Mouse (Mus musculus): ENCODE data around the gene Gpr89. TPM values are rescaled to one million over a fixed set of nuclear protein-coding genes. Genes with fewer than 3 reads are reported as not detected.

Gpr89 gene
- polyA plus RNA-seq, 1 experiment from 2014 or later, result 34.1 TPM

DNA sequence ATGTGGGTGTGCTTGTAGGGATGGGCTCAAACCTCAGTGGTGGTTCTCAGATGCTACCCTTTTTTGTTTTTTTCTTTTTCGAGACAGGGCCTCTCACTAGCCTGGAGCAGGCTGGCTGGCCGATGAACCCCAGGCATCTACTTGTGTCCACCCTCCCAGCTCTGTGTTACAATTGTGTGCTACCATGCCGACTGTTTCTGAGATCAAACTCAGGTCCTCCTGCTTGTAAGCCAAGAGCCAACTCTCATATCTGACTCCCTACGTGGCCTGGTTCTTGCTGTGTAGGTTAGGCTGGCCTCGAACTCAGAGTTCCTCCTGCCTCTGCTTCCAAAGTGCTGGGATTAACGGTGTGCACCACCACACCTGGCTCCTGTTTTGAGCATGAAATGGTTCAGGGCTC, 60.0 kb downstream of the Gpr89 start:
- 91% methylated on average over 6 of the region's 6 CpGs for WGBS

DNA sequence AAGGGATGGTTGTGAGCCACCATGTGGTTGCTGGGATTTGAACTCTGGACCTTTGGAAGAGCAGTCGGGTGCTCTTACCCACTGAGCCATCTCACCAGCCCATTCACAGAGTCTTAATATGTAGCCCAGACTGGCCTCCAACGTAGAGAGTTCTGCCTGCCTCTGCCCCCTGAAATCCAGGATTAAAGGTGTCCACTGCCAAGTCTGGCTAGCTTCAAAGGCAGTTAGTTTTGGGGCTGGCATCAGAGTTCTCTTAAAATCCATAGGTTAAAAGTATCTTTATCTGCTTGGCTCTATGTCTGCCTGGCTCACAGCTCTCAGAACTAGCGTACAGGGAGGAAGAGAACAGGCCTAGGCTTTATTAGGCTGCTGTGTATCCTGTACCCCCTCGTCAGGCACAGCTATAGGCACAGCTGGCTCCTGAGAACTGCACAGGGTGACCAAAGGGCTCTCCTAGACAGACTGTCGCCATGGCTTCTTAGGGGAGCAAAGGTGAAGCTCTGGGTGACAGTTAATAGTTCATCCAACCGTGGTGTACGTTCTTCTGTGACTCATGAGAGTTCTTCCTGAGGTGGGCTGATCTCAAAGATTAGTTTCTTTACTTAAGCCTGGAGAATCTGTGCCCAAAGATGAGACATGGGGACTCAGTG, 66.0 kb downstream of the Gpr89 start:
- no peak for DNase-seq (ENCODE audit: low spot score)
- H3K36me3 ChIP-seq (ENCODE audit: control insufficient read depth, insufficient read depth, low read length), result no peaks in the 10 kb centered on the region
- 74% methylated on average over 7 of the region's 7 CpGs for WGBS
- no peak overlapping the region for H3K9ac ChIP-seq (ENCODE audit: low read length)
- H3K27me3 ChIP-seq (ENCODE audit: control insufficient read depth, insufficient read depth, low read length), result no peaks in the 10 kb centered on the region
- ATAC-seq (ENCODE audit: insufficient read depth, low FRiP score, low TSS enrichment), result no peak
- no peak overlapping the region for H3K27ac ChIP-seq (ENCODE audit: low read depth, low read length)
- H3K9me3 ChIP-seq (ENCODE audit: control insufficient read depth, low read length), result no peaks in the 10 kb centered on the region
- no peak overlapping the region for H3K4me2 ChIP-seq (ENCODE audit: low read depth)
- H3K4me3 ChIP-seq (ENCODE audit: low read depth, low read length), result no peak overlapping the region
- no peaks in the 10 kb centered on the region for H3K4me1 ChIP-seq (ENCODE audit: control insufficient read depth, insufficient read depth, low read length)

More for the DNA sequence above, 60.0 kb downstream of the Gpr89 start:
- Histone ChIP-seq H3K4me2 (ENCODE audit: low read depth) (no peak overlapping the region), H3K27ac (ENCODE audit: low read depth, low read length) (no peak overlapping the region), H3K9me3 (ENCODE audit: control insufficient read depth, low read length) (no peaks in the 10 kb centered on the region), H3K27me3 (ENCODE audit: control insufficient read depth, insufficient read depth, low read length) (no peaks in the 10 kb centered on the region), H3K9ac (ENCODE audit: low read length) (no peak overlapping the region), H3K4me1 (ENCODE audit: control insufficient read depth, insufficient read depth, low read length) (no peaks in the 10 kb centered on the region), H3K4me3 (ENCODE audit: low read depth, low read length) (no peak overlapping the region), H3K36me3 (ENCODE audit: control insufficient read depth, insufficient read depth, low read length) (no peaks in the 10 kb centered on the region)
- ATAC-seq (ENCODE audit: insufficient read depth, low FRiP score, low TSS enrichment), result no peak
- DNase-seq (ENCODE audit: low spot score), result no peak

GRCm38 (mm10) chr3:96836414-96836813, 68.7 kb downstream of the Gpr89 start:
- ATAC-seq (ENCODE audit: insufficient read depth, low FRiP score, low TSS enrichment), result no peak
- 69% methylated on average over 2 of the region's 2 CpGs for WGBS
- DNase-seq (ENCODE audit: low spot score), result no peak

DNA sequence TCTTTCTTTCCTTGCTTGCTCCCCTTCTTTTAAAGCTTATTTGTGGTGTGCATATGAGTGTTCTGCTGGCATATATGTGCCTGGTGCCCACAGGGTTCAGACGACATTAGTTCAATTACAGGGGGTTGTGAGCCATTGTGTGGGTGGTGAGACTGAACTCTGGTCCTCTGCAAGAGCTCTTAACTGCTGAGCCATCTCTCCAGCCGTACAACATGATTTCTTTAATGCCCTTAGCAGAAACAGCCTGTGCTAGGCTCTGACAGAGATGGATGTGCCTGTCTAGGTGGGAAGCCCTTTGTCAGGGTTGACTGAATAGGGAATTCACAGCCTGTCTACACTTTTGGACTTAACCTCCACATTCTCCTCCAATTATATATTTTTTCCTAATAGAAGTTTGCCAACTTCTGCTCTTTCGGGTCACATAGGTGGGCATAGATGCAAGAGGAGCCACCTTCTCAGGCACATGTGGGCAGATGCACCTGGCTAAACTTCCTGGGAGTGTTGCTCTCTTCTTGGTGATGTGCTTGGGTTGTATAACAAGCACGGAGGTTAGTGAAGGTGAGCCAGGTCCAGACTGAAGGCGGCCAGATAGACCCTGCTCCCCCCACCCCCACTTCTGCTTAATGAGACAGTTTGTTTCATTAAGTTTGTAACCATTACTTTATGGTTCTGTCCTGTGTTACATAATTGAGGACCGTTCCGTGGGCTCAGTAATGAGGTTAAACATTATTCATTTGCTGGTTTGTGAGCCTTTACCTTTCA, 70.4 kb downstream of the Gpr89 start:
- H3K4me3 ChIP-seq (ENCODE audit: low read depth, low read length), result no peak overlapping the region
- WGBS, result 70% methylated on average over 7 of the region's 7 CpGs
- no peaks in the 10 kb centered on the region for H3K4me1 ChIP-seq (ENCODE audit: control insufficient read depth, insufficient read depth, low read length)
- no peaks in the 10 kb centered on the region for H3K27me3 ChIP-seq (ENCODE audit: control insufficient read depth, insufficient read depth, low read length)
- DNase-seq (ENCODE audit: low spot score) (no peak), ATAC-seq (ENCODE audit: insufficient read depth, low FRiP score, low TSS enrichment) (no peak)
- no peaks in the 10 kb centered on the region for H3K9me3 ChIP-seq (ENCODE audit: control insufficient read depth, low read length)
- H3K36me3 ChIP-seq (ENCODE audit: control insufficient read depth, insufficient read depth, low read length), result no peaks in the 10 kb centered on the region
- no peak overlapping the region for H3K9ac ChIP-seq (ENCODE audit: low read length)
- no peak overlapping the region for H3K27ac ChIP-seq (ENCODE audit: low read depth, low read length)
- H3K4me2 ChIP-seq (ENCODE audit: low read depth), result no peak overlapping the region

More at GRCm38 (mm10) chr3:96836414-96836813, 68.7 kb downstream of the Gpr89 start:
- H3K27ac ChIP-seq (ENCODE audit: low read depth, low read length), result no peak overlapping the region
- no peaks in the 10 kb centered on the region for H3K27me3 ChIP-seq (ENCODE audit: control insufficient read depth, insufficient read depth, low read length)
- H3K4me2 ChIP-seq (ENCODE audit: low read depth), result no peak overlapping the region
- H3K9ac ChIP-seq (ENCODE audit: low read length), result no peak overlapping the region
- H3K4me3 ChIP-seq (ENCODE audit: low read depth, low read length), result no peak overlapping the region
- no peaks in the 10 kb centered on the region for H3K4me1 ChIP-seq (ENCODE audit: control insufficient read depth, insufficient read depth, low read length)
- no peaks in the 10 kb centered on the region for H3K9me3 ChIP-seq (ENCODE audit: control insufficient read depth, low read length)
- no peaks in the 10 kb centered on the region for H3K36me3 ChIP-seq (ENCODE audit: control insufficient read depth, insufficient read depth, low read length)

DNA sequence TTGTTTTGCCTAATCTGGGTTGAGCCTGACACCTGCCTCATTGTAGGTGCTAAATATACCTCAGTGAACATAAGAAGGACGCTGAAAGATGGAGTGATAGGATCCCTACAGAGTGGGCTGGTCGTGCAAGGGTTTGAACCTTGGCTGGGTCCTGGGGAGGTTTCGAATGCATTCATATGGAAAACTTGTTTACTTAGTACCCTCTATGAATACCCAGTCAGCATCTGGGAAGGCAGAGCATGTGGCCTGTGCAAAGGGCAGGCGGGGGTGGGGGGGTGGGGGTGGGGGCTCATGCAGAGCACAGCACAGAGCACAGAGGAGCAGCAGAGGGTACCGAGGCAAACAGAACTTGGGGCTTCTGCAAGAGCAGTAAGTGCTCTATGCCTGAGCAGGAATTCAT, 72.2 kb downstream of the Gpr89 start:
- no peak overlapping the region for H3K27ac ChIP-seq (ENCODE audit: low read depth, low read length)

GRCm38 (mm10) chr3:96829856-96830255, 75.3 kb downstream of the Gpr89 start:
- no peak overlapping the region for H3K27ac ChIP-seq (ENCODE audit: low read depth, low read length)
- H3K27me3 ChIP-seq (ENCODE audit: control insufficient read depth, insufficient read depth, low read length), result no peaks in the 10 kb centered on the region
- H3K4me1 ChIP-seq (ENCODE audit: control insufficient read depth, insufficient read depth, low read length), result no peaks in the 10 kb centered on the region
- no peak overlapping the region for H3K4me2 ChIP-seq (ENCODE audit: low read depth)
- no peaks in the 10 kb centered on the region for H3K36me3 ChIP-seq (ENCODE audit: control insufficient read depth, insufficient read depth, low read length)
- no peak overlapping the region for H3K9ac ChIP-seq (ENCODE audit: low read length)
- ATAC-seq (ENCODE audit: insufficient read depth, low FRiP score, low TSS enrichment) (no peak), DNase-seq (ENCODE audit: low spot score) (no peak)
- H3K4me3 ChIP-seq (ENCODE audit: low read depth, low read length), result no peak overlapping the region
- 69% methylated on average over 10 of the region's 10 CpGs for WGBS
- no peaks in the 10 kb centered on the region for H3K9me3 ChIP-seq (ENCODE audit: control insufficient read depth, low read length)

More for the DNA sequence above, 72.2 kb downstream of the Gpr89 start:
- no peak overlapping the region for H3K4me2 ChIP-seq (ENCODE audit: low read depth)
- DNase-seq (ENCODE audit: low spot score) (no peak), ATAC-seq (ENCODE audit: insufficient read depth, low FRiP score, low TSS enrichment) (no peak)
- no peaks in the 10 kb centered on the region for H3K36me3 ChIP-seq (ENCODE audit: control insufficient read depth, insufficient read depth, low read length)
- H3K9me3 ChIP-seq (ENCODE audit: control insufficient read depth, low read length), result no peaks in the 10 kb centered on the region
- no peak overlapping the region for H3K4me3 ChIP-seq (ENCODE audit: low read depth, low read length)
- H3K9ac ChIP-seq (ENCODE audit: low read length), result no peak overlapping the region
- H3K27me3 ChIP-seq (ENCODE audit: control insufficient read depth, insufficient read depth, low read length), result no peaks in the 10 kb centered on the region
- H3K4me1 ChIP-seq (ENCODE audit: control insufficient read depth, insufficient read depth, low read length), result no peaks in the 10 kb centered on the region
- 28% methylated on average over 5 of the region's 5 CpGs for WGBS

DNA sequence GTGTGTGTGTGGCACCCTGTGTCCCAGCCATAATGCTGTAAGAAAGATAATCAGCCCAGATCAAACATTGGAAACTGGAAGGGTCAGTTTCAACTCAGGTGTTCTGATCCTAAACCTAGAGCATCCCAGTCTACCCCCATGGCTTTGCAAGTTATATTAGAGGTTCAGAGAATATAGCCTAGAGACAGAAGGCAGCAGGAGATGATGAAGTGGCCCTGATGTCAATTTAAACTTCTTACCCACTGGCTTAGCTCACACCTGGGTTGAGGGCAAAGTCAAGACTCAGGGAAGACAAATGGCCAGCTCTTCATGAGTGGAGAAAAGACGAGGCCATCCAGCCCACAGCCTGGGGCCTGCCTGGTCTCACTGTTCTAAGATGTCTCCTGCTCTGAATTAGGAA, 76.2 kb downstream of the Gpr89 start, which contains the start of the genes Pdzk1 and Cd160:
Pdzk1 (plus strand) TSS at position 301 of the 400 bp plus-strand sequence.
Cd160 (minus strand) TSS at position 368 of the 400 bp plus-strand sequence.
- Histone ChIP-seq H3K9me3 (ENCODE audit: control insufficient read depth, low read length) (no peaks in the 10 kb centered on the region), H3K36me3 (ENCODE audit: control insufficient read depth, insufficient read depth, low read length) (no peaks in the 10 kb centered on the region), H3K4me3 (ENCODE audit: low read depth, low read length) (no peak within 1 kb of the TSS), H3K4me1 (ENCODE audit: control insufficient read depth, insufficient read depth, low read length) (no peaks in the 10 kb centered on the region), H3K9ac (ENCODE audit: low read length) (no peak within 1 kb of the TSS), H3K27me3 (ENCODE audit: control insufficient read depth, insufficient read depth, low read length) (no peaks in the 10 kb centered on the region), H3K27ac (ENCODE audit: low read depth, low read length) (no peak within 1 kb of the TSS), H3K4me2 (ENCODE audit: low read depth) (no peak within 1 kb of the TSS)
- DNase-seq (ENCODE audit: low spot score), result no peak
- no peak for ATAC-seq (ENCODE audit: insufficient read depth, low FRiP score, low TSS enrichment)
- 63% methylated on average over 1 of the region's 1 CpGs for WGBS

DNA sequence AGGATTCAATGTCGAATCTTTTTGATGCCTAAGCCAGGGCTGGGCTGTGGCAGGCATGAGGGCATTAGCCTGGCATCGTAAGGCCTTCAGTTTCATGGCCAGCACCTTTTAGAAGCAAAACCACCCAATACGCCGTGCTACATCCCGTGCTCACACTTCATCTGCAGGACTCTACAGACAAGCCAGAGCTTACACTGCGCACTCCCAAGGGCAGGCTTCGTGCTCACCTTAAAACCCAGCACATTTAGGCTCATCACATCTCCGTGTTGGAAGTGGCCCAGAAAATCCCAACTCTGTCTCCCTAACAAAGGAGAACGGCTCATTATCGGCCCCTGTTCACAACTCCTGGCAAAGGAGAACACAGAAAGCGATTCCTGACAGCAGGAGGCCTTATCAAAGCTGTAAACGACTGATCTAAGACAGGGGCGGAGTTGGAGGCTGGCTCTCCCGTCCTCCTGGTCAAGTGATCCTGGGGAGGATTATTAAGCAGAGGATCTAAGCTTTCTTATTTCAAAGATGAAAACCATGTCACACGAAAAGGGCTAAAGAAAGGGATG, 76.8 kb downstream of the Gpr89 start:
- ATAC-seq (ENCODE audit: insufficient read depth, low FRiP score, low TSS enrichment) (no peak), DNase-seq (ENCODE audit: low spot score) (no peak)
- H3K27ac ChIP-seq (ENCODE audit: low read depth, low read length), result no peak overlapping the region
- no peak overlapping the region for H3K9ac ChIP-seq (ENCODE audit: low read length)
- no peaks in the 10 kb centered on the region for H3K4me1 ChIP-seq (ENCODE audit: control insufficient read depth, insufficient read depth, low read length)
- WGBS, result 36% methylated on average over 15 of the region's 15 CpGs
- H3K4me2 ChIP-seq (ENCODE audit: low read depth), result no peak overlapping the region
- no peaks in the 10 kb centered on the region for H3K36me3 ChIP-seq (ENCODE audit: control insufficient read depth, insufficient read depth, low read length)
- H3K27me3 ChIP-seq (ENCODE audit: control insufficient read depth, insufficient read depth, low read length), result no peaks in the 10 kb centered on the region
- no peak overlapping the region for H3K4me3 ChIP-seq (ENCODE audit: low read depth, low read length)
- no peaks in the 10 kb centered on the region for H3K9me3 ChIP-seq (ENCODE audit: control insufficient read depth, low read length)
